Comparison of ENCODE assay signal across 10 mouse cellular contexts in genomic region chr9:51765417-51766174, GRCm38 (mm10). TPM values are rescaled to one million over a fixed set of nuclear protein-coding genes. Genes with fewer than 3 reads are reported as not detected.
DNase-seq lines count a peak whose midpoint lies in the region; ATAC-seq and TF ChIP-seq lines count a peak whose summit lies in the region.
"Had no signal": no experiment of that assay in that cellular context is flagged by ENCODE, and none has a peak within 500 bp of the region (broad histone marks: within the 10 kb centered on the region; RNA-seq: fewer than 3 reads in every experiment).

No protein-coding gene starts in this region.

- no peaks in the 10 kb centered on the region for H3K36me3 ChIP-seq in kidney, adult 2 months (ENCODE audit: control insufficient read depth, insufficient read depth, low read length)
- no peaks in the 10 kb centered on the region for H3K36me3 ChIP-seq in hindbrain, postnatal 0 days (ENCODE audit: insufficient read depth, low read length)
- no peaks in the 10 kb centered on the region for H3K36me3 ChIP-seq in midbrain, embryonic 11.5 days (ENCODE audit: control insufficient read depth, insufficient read depth, low read length)
- H3K36me3 ChIP-seq in stomach, postnatal 0 days (ENCODE audit: control insufficient read depth, insufficient read depth, low read length), result no peaks in the 10 kb centered on the region
- H3K36me3 ChIP-seq: G1E had no signal

- 1% methylated on average over 58 of the region's 58 CpGs for WGBS in kidney, adult 2 months
- 0% methylated on average over 38 of the region's 58 CpGs for WGBS in hindbrain, postnatal 0 days
- under 1% methylated on average over 58 of the region's 58 CpGs for WGBS in midbrain, embryonic 11.5 days
- WGBS in stomach, postnatal 0 days, result under 1% methylated on average over 48 of the region's 58 CpGs

- DNase-seq in kidney, adult 2 months, result no peak
- no peak for DNase-seq in kidney, adult 18-20 months
- DNase-seq in cerebellum, adult 9-11 months, result peak; percentile 74
- peak; percentile 44 for DNase-seq in gastrocnemius, adult 18-20 months (ENCODE audit: low spot score)
- peak; percentile 56 for DNase-seq in hindbrain, postnatal 0 days (ENCODE audit: low spot score)
- peak; percentile 47 for DNase-seq in left cerebral cortex, postnatal 4 days
- peak; percentile 94 for DNase-seq in midbrain, embryonic 11.5 days (ENCODE audit: low spot score, missing footprints)
- DNase-seq in stomach, postnatal 0 days (ENCODE audit: low spot score), result no peak

- TF ChIP-seq CTCF in kidney, adult 2 months (conservative IDR thresholded peaks at IDR 0.05; ENCODE audit: insufficient read depth, insufficient read length, low read depth, low read length), result no peak
- TF ChIP-seq CTCF in hindbrain, postnatal 0 days (IDR thresholded peaks at IDR 0.05; ENCODE audit: low read depth), result no peak
- TF ChIP-seq CTCF in stomach, postnatal 0 days (IDR thresholded peaks at IDR 0.05; ENCODE audit: low read depth), result no peak

- H3K4me3 ChIP-seq in kidney, adult 2 months (ENCODE audit: insufficient read depth, low read depth, low read length), result peak overlapping the region; percentile 47
- H3K4me3 ChIP-seq in hindbrain, postnatal 0 days (ENCODE audit: low read length), result peak overlapping the region; percentile 84
- peak overlapping the region; percentile 67 for H3K4me3 ChIP-seq in midbrain, embryonic 11.5 days (ENCODE audit: low read depth, low read length)
- peak overlapping the region; percentile 69 for H3K4me3 ChIP-seq in stomach, postnatal 0 days (ENCODE audit: low read depth, low read length)

- TF ChIP-seq POLR2A in kidney, adult 2 months (IDR thresholded peaks at IDR 0.05; ENCODE audit: low read depth, low read length), result no peak

- intact Hi-C loops in left cerebral cortex, postnatal 4 days (cut with DNase I), result loop anchor here (2.0 to 5.0 kb wide), 2 partner anchors 343 to 431 kb away; no protein-coding TSS in a partner anchor

- no peaks in the 10 kb centered on the region; the same call in 1 of the 2 replicates for H3K27me3 ChIP-seq in kidney, adult 2 months (replicated peaks; ENCODE audit: control insufficient read depth, insufficient read depth, low read length)
- no peaks in the 10 kb centered on the region for H3K27me3 ChIP-seq in hindbrain, postnatal 0 days (ENCODE audit: insufficient read depth, low read length)
- peaks cover 22% of the 10 kb centered on the region for H3K27me3 ChIP-seq in midbrain, embryonic 11.5 days (ENCODE audit: control insufficient read depth, insufficient read depth, low read length)
- H3K27me3 ChIP-seq in stomach, postnatal 0 days (ENCODE audit: control insufficient read depth, insufficient read depth, low read length), result 0 out of 2 replicates have a peak, but pooled peaks cover 2% of the 10 kb centered on the region

- peak; percentile 60 for ATAC-seq in hindbrain, postnatal 0 days
- ATAC-seq in midbrain, embryonic 11.5 days (ENCODE audit: low FRiP score), result peak; percentile 10
- 0 out of 2 replicates have a peak, but pooled peaks have one; percentile 14 for ATAC-seq in stomach, postnatal 0 days (ENCODE audit: low FRiP score, low TSS enrichment)

- TF ChIP-seq EP300 in stomach, postnatal 0 days (optimal IDR thresholded peaks at IDR 0.05), result no peak

- H3K4me1 ChIP-seq in kidney, adult 2 months (ENCODE audit: control insufficient read depth, insufficient read depth, low read length), result peaks cover 3% of the 10 kb centered on the region; the same call in 1 of the 2 replicates
- peaks cover 6% of the 10 kb centered on the region; the same call in 1 of the 2 replicates for H3K4me1 ChIP-seq in hindbrain, postnatal 0 days (ENCODE audit: insufficient read depth, low read length)
- H3K4me1 ChIP-seq in midbrain, embryonic 11.5 days (ENCODE audit: control insufficient read depth, insufficient read depth, low read length), result peaks cover 10% of the 10 kb centered on the region
- no peaks in the 10 kb centered on the region for H3K4me1 ChIP-seq in stomach, postnatal 0 days (replicated peaks; ENCODE audit: control insufficient read depth, insufficient read depth)

- no peaks in the 10 kb centered on the region for H3K9me3 ChIP-seq in hindbrain, postnatal 0 days (ENCODE audit: low read length)
- no peaks in the 10 kb centered on the region for H3K9me3 ChIP-seq in midbrain, embryonic 11.5 days (ENCODE audit: control insufficient read depth, low read length)
- H3K9me3 ChIP-seq in stomach, postnatal 0 days (ENCODE audit: control insufficient read depth, low read length), result no peaks in the 10 kb centered on the region

- H3K27ac ChIP-seq in kidney, adult 2 months (ENCODE audit: insufficient read depth, low read depth, low read length), result no peak overlapping the region
- peak overlapping the region; percentile 93 for H3K27ac ChIP-seq in hindbrain, postnatal 0 days
- H3K27ac ChIP-seq in midbrain, embryonic 11.5 days (ENCODE audit: low read depth, low read length), result no peak overlapping the region
- H3K27ac ChIP-seq in stomach, postnatal 0 days (replicated peaks), result 0 out of 2 replicates have a peak overlapping the region, but pooled peaks have one; percentile 56
- H3K27ac ChIP-seq: macrophage had no signal

- peak overlapping the region; percentile 88 for H3K9ac ChIP-seq in hindbrain, postnatal 0 days (replicated peaks; ENCODE audit: low read length)
- peak overlapping the region; percentile 68 for H3K9ac ChIP-seq in midbrain, embryonic 11.5 days (ENCODE audit: low read length)
- H3K9ac ChIP-seq in stomach, postnatal 0 days (ENCODE audit: low read length), result peak overlapping the region; percentile 61

- peak overlapping the region; percentile 87 for H3K4me2 ChIP-seq in hindbrain, postnatal 0 days (ENCODE audit: low read depth, low read length)
- H3K4me2 ChIP-seq in midbrain, embryonic 11.5 days, result peak overlapping the region; percentile 93
- H3K4me2 ChIP-seq in stomach, postnatal 0 days (replicated peaks; ENCODE audit: low read depth), result peak overlapping the region; percentile 99

RNA-seq across cellular contexts. Expression of gene Arhgap20, which starts 0.5 kb away (rescaled TPM):
- polyA plus RNA-seq in kidney, adult 2 months (2012; rRNA removed), result 0.09 and 0.11 TPM in 2 replicates
- 10 to 100 TPM; 27.6 to 38.4 TPM for total RNA-seq in gastrocnemius, adult 18-20 months (2021)
- total RNA-seq in hindbrain, postnatal 0 days (2014; rRNA removed), result 26.8 and 30.5 TPM in 2 replicates
- polyA plus RNA-seq in hindbrain, postnatal 0 days (2015; fragmentation: Nextera tagmentation; extraction: Ambion mirVana), result 33.3 and 34.8 TPM in 2 replicates
- 10 to 100 TPM; 87.2 to 93.1 TPM for total RNA-seq in left cerebral cortex, postnatal 4 days (2021)
- 4.1 and 5.7 TPM in 2 replicates for polyA plus RNA-seq in midbrain, embryonic 11.5 days (2014; fragmentation: Nextera tagmentation; extraction: Ambion mirVana)
- polyA plus RNA-seq in stomach, postnatal 0 days (2015; fragmentation: Nextera tagmentation; extraction: Ambion mirVana), result 1.6 and 1.9 TPM in 2 replicates
- polyA plus RNA-seq: G1E, macrophage had no signal

Comparison
In these comparisons a context has a peak if more than half of its experiments do, and no peak if none do; other contexts are left out.
1. DNase-seq: peak in cerebellum, adult 9-11 months (single experiment), gastrocnemius, adult 18-20 months (single experiment), hindbrain, postnatal 0 days (single experiment), left cerebral cortex, postnatal 4 days (single experiment) and midbrain, embryonic 11.5 days (single experiment); none in kidney, adult 2 months (single experiment), kidney, adult 18-20 months (single experiment) and stomach, postnatal 0 days (single experiment).
2. H3K27ac ChIP-seq: peak in hindbrain, postnatal 0 days (single experiment) and stomach, postnatal 0 days (single experiment); none in kidney, adult 2 months (single experiment) and midbrain, embryonic 11.5 days (single experiment).
3. ATAC-seq: peak in every context shown above with its lines; median percentile 60 in hindbrain, postnatal 0 days; 14 in stomach, postnatal 0 days; 10 in midbrain, embryonic 11.5 days.
4. Peak in every context shown above with its lines, with median percentiles within 50 percentile points of each other: H3K4me3 ChIP-seq, H3K4me2 ChIP-seq and H3K9ac ChIP-seq.